Mouse (Mus musculus) lung, postnatal 0 days (tissue): ENCODE measurements around the gene Fry.

ENCODE experiments used
- CTCF ChIP-seq: IDR thresholded peaks from 2 replicates; pipeline ENCODE4 v1.5.1; 2016; ENCODE audit warnings: antibody characterized with exemption, mild to moderate bottlenecking
- EP300 ChIP-seq: IDR thresholded peaks from 2 replicates; pipeline ENCODE4 v1.6.1; 2016; ENCODE audit warnings: antibody characterized with exemption, mild to moderate bottlenecking, control low read depth

GRCm38 (mm10) chr5:150382411-150382810 lies 264.0 kb downstream of the Fry start:
- TF ChIP-seq CTCF = no peak
- no peak for TF ChIP-seq EP300
